Mouse (Mus musculus): ENCODE measurements around the gene Slc5a5. TPM values are rescaled to one million over a fixed set of nuclear protein-coding genes. Genes with fewer than 3 reads are reported as not detected.

Slc5a5 gene
- polyA plus RNA-seq, 1 experiment, result 1.4 TPM

DNA sequence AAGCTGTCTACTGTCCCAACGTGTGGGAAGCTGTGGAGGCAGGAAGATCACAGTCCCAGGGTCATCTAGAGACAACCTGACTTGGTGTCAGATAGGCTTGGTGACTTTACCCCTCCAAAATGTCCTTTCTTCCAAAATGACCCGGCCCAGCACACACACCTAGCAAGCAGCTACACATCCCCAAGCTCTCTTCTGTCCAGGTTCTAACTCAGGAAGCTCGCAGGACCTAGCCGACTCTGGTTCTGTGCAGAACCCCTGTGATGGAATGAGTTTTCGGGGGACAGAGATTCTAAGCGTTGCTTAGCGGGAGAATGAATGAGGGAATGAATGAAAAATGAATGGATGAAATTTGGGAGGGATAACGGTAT, 12.9 kb upstream of the Slc5a5 start:
- Histone ChIP-seq H3K4me3 (ENCODE audit: control insufficient read depth, insufficient read depth, low read length) (peak overlapping the region; percentile 64), H3K27me3 (ENCODE audit: control insufficient read depth, insufficient read depth, low read length) (no peaks in the 10 kb centered on the region), H3K4me1 (replicated peaks; ENCODE audit: control insufficient read depth, insufficient read depth, low read length) (peaks cover 10% of the 10 kb centered on the region), H3K27ac (ENCODE audit: control insufficient read depth, insufficient read depth, low read length) (peak overlapping the region; percentile 30; the same call in 1 of the 2 replicates), H3K36me3 (ENCODE audit: control insufficient read depth, insufficient read depth, low read length) (no peaks in the 10 kb centered on the region)
- no peak for TF ChIP-seq CTCF (IDR thresholded peaks at IDR 0.05; ENCODE audit: borderline replicate concordance, control insufficient read depth, extremely low read depth, insufficient read depth, low read length, poor library complexity)
- no peak for TF ChIP-seq POLR2A (IDR thresholded peaks at IDR 0.05; ENCODE audit: control insufficient read depth, extremely low read depth, insufficient read depth, low read length, poor library complexity)
- 4% methylated on average over 8 of the region's 8 CpGs for WGBS
- DNase-seq, result no peak

GRCm38 (mm10) chr8:70904532-70904931, 12.0 kb upstream of the Slc5a5 start:
- TF ChIP-seq POLR2A (IDR thresholded peaks at IDR 0.05; ENCODE audit: control insufficient read depth, extremely low read depth, insufficient read depth, low read length, poor library complexity), result no peak
- TF ChIP-seq CTCF (IDR thresholded peaks at IDR 0.05; ENCODE audit: borderline replicate concordance, control insufficient read depth, extremely low read depth, insufficient read depth, low read length, poor library complexity), result no peak
- Histone ChIP-seq H3K4me1 (replicated peaks; ENCODE audit: control insufficient read depth, insufficient read depth, low read length) (peaks cover 10% of the 10 kb centered on the region), H3K27me3 (ENCODE audit: control insufficient read depth, insufficient read depth, low read length) (no peaks in the 10 kb centered on the region), H3K4me3 (ENCODE audit: control insufficient read depth, insufficient read depth, low read length) (no peak overlapping the region), H3K36me3 (ENCODE audit: control insufficient read depth, insufficient read depth, low read length) (no peaks in the 10 kb centered on the region), H3K27ac (ENCODE audit: control insufficient read depth, insufficient read depth, low read length) (no peak overlapping the region)
- no peak for DNase-seq
- 35% methylated on average over 4 of the region's 4 CpGs for WGBS

DNA sequence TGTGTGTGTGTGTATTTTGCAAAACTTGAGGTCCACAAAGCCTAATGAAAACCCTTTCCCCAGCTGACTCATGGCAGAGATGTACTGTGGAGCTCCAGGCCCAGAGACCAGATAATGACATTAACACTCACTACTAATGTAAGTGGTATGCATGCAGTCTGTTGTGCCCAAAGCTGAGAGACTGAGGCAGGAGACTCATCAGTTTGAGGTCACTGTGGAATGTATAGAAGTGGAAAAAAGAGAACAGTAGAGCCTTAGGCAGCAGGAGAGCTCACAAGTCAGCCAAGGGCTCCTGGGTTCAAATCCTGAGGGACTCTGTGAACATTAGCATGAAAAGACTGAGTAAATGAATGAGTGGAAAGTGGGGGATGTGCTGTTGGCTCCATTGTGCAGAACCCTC, 11.0 kb upstream of the Slc5a5 start:
- DNase-seq, result no peak
- Histone ChIP-seq H3K4me3 (ENCODE audit: control insufficient read depth, insufficient read depth, low read length) (no peak overlapping the region), H3K27me3 (ENCODE audit: control insufficient read depth, insufficient read depth, low read length) (no peaks in the 10 kb centered on the region), H3K4me1 (replicated peaks; ENCODE audit: control insufficient read depth, insufficient read depth, low read length) (peaks cover 13% of the 10 kb centered on the region), H3K27ac (ENCODE audit: control insufficient read depth, insufficient read depth, low read length) (no peak overlapping the region), H3K36me3 (ENCODE audit: control insufficient read depth, insufficient read depth, low read length) (no peaks in the 10 kb centered on the region)
- TF ChIP-seq POLR2A (IDR thresholded peaks at IDR 0.05; ENCODE audit: control insufficient read depth, extremely low read depth, insufficient read depth, low read length, poor library complexity), result no peak

GRCm38 (mm10) chr8:70903112-70903511, 10.6 kb upstream of the Slc5a5 start:
- Histone ChIP-seq H3K27ac (ENCODE audit: control insufficient read depth, insufficient read depth, low read length) (no peak overlapping the region), H3K27me3 (ENCODE audit: control insufficient read depth, insufficient read depth, low read length) (no peaks in the 10 kb centered on the region), H3K4me3 (ENCODE audit: control insufficient read depth, insufficient read depth, low read length) (no peak overlapping the region), H3K36me3 (ENCODE audit: control insufficient read depth, insufficient read depth, low read length) (no peaks in the 10 kb centered on the region), H3K4me1 (replicated peaks; ENCODE audit: control insufficient read depth, insufficient read depth, low read length) (peaks cover 18% of the 10 kb centered on the region)
- TF ChIP-seq CTCF (IDR thresholded peaks at IDR 0.05; ENCODE audit: borderline replicate concordance, control insufficient read depth, extremely low read depth, insufficient read depth, low read length, poor library complexity) (no peak), POLR2A (IDR thresholded peaks at IDR 0.05; ENCODE audit: control insufficient read depth, extremely low read depth, insufficient read depth, low read length, poor library complexity) (no peak)
- WGBS, result 83% methylated on average over 4 of the region's 4 CpGs
- no peak for DNase-seq

DNA sequence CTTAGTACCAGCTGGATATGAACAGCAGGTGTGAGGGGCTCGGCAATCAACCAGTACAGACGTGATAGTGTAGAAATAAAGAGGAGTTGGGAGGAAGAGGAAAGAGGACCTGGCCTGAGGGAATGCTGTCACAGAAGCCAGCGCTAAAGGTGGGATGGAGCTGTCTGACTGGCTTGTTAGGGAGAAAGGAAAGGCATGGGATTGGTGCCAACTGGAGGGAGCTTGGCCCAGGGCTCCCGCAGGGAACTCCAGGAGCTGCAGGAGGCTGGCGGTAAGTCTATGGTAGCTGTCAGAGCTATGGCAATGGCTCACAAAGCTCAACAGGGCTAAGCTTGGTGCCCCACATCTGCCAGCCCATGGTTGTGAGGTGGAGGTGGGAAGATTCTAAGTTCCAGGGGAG, 9.7 kb upstream of the Slc5a5 start:
- no peak for DNase-seq
- TF ChIP-seq CTCF (IDR thresholded peaks at IDR 0.05; ENCODE audit: borderline replicate concordance, control insufficient read depth, extremely low read depth, insufficient read depth, low read length, poor library complexity), result no peak
- no peak for TF ChIP-seq POLR2A (IDR thresholded peaks at IDR 0.05; ENCODE audit: control insufficient read depth, extremely low read depth, insufficient read depth, low read length, poor library complexity)
- Histone ChIP-seq H3K27me3 (ENCODE audit: control insufficient read depth, insufficient read depth, low read length) (no peaks in the 10 kb centered on the region), H3K27ac (ENCODE audit: control insufficient read depth, insufficient read depth, low read length) (no peak overlapping the region), H3K36me3 (ENCODE audit: control insufficient read depth, insufficient read depth, low read length) (no peaks in the 10 kb centered on the region), H3K4me3 (ENCODE audit: control insufficient read depth, insufficient read depth, low read length) (no peak overlapping the region), H3K4me1 (replicated peaks; ENCODE audit: control insufficient read depth, insufficient read depth, low read length) (peaks cover 18% of the 10 kb centered on the region)
- 93% methylated on average over 5 of the region's 5 CpGs for WGBS

DNA sequence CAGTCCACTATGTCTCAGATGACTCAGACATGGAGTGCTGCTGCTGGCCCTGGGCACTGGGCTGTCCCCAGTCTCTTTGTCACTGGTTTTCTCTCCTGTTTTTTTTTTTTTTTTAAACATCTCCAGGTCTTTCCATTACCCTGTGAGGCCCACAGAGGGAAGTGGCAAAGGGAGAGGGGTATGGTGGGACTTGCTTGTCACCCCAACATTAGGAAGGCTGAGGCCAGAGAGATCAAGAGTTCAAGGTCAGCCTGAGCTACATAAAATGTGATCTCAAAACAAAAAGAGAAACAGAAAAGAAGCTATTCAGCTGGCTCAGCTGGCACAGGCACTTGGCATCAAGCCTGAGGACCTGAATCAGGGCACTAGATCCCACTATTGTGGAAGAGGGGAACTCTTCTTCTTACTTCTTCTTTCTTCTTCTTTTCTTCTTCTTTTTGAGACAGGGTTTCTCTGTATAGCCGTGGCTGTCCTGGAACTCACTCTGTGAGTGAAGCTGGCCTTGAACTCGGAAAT, 8.4 kb upstream of the Slc5a5 start:
- H3K4me1 ChIP-seq (replicated peaks; ENCODE audit: control insufficient read depth, insufficient read depth, low read length), result peaks cover 19% of the 10 kb centered on the region
- no peak for TF ChIP-seq POLR2A (IDR thresholded peaks at IDR 0.05; ENCODE audit: control insufficient read depth, extremely low read depth, insufficient read depth, low read length, poor library complexity)
- no peak for TF ChIP-seq CTCF (IDR thresholded peaks at IDR 0.05; ENCODE audit: borderline replicate concordance, control insufficient read depth, extremely low read depth, insufficient read depth, low read length, poor library complexity)
- no peaks in the 10 kb centered on the region; the same call in 1 of the 2 replicates for H3K36me3 ChIP-seq (ENCODE audit: control insufficient read depth, insufficient read depth, low read length)
- 85% methylated on average over 2 of the region's 2 CpGs for WGBS
- no peak overlapping the region for H3K27ac ChIP-seq (ENCODE audit: control insufficient read depth, insufficient read depth, low read length)
- no peaks in the 10 kb centered on the region for H3K27me3 ChIP-seq (ENCODE audit: control insufficient read depth, insufficient read depth, low read length)
- no peak overlapping the region for H3K4me3 ChIP-seq (ENCODE audit: control insufficient read depth, insufficient read depth, low read length)
- no peak for DNase-seq

GRCm38 (mm10) chr8:70899226-70899625, 6.7 kb upstream of the Slc5a5 start:
- peaks cover 15% of the 10 kb centered on the region for H3K4me1 ChIP-seq (replicated peaks; ENCODE audit: control insufficient read depth, insufficient read depth, low read length)
- no peak for TF ChIP-seq CTCF (IDR thresholded peaks at IDR 0.05; ENCODE audit: borderline replicate concordance, control insufficient read depth, extremely low read depth, insufficient read depth, low read length, poor library complexity)
- no peak for TF ChIP-seq POLR2A (IDR thresholded peaks at IDR 0.05; ENCODE audit: control insufficient read depth, extremely low read depth, insufficient read depth, low read length, poor library complexity)
- DNase-seq, result no peak
- no peaks in the 10 kb centered on the region for H3K27me3 ChIP-seq (ENCODE audit: control insufficient read depth, insufficient read depth, low read length)
- no peak overlapping the region for H3K27ac ChIP-seq (ENCODE audit: control insufficient read depth, insufficient read depth, low read length)
- 84% methylated on average over 2 of the region's 2 CpGs for WGBS
- peaks cover 12% of the 10 kb centered on the region for H3K36me3 ChIP-seq (ENCODE audit: control insufficient read depth, insufficient read depth, low read length)
- H3K4me3 ChIP-seq (ENCODE audit: control insufficient read depth, insufficient read depth, low read length), result no peak overlapping the region

Data from thymus, adult 2 months (tissue).